Mouse (Mus musculus): ENCODE data around the gene Grip2. TPM values are rescaled to one million over a fixed set of nuclear protein-coding genes. Genes with fewer than 3 reads are reported as not detected.
A peak's percentile ranks its signal among the peaks of the same experiment; 100 is the strongest.

Gene Grip2
- polyA plus RNA-seq, 1 experiment from 2014 or later: 0.20 TPM

DNA sequence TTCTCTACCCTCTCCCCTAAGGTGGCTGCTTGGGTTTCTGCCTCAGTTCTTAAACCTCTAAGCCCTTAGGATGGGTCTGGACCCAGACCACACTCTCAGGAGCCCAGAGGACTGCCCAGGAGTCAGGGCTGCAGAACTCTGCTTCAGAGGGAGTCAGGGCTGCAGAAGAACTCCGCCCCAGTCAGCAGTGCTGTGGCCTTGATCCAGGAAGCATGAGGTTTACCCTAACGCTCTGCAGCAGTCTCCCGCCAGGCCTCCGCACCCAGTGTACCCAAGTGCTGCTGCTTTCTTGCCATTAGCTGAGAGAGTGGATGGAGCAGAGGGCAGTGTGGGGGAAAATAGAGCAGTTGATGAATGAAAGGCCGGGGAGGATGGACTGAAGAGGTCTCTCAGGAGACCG, 19.0 kb downstream of the Grip2 start:
- no peaks in the 10 kb centered on the region for H3K4me1 ChIP-seq (ENCODE audit: control insufficient read depth, insufficient read depth, low read length)
- H3K27ac ChIP-seq (ENCODE audit: low read depth, low read length): no peak overlapping the region
- no peak overlapping the region for H3K4me2 ChIP-seq (replicated peaks; ENCODE audit: low read depth, low read length)
- no peak overlapping the region for H3K9ac ChIP-seq (ENCODE audit: low read depth, low read length)
- peaks cover 26% of the 10 kb centered on the region for H3K27me3 ChIP-seq (ENCODE audit: control insufficient read depth, insufficient read depth, low read length)
- ATAC-seq (ENCODE audit: low FRiP score, low TSS enrichment): no peak
- 63% methylated on average over 6 of the region's 6 CpGs for WGBS
- no peaks in the 10 kb centered on the region for H3K9me3 ChIP-seq (ENCODE audit: control insufficient read depth, low read length)
- H3K4me3 ChIP-seq (ENCODE audit: low read length): no peak overlapping the region
- H3K36me3 ChIP-seq (ENCODE audit: control insufficient read depth, insufficient read depth, low read length): no peaks in the 10 kb centered on the region

DNA sequence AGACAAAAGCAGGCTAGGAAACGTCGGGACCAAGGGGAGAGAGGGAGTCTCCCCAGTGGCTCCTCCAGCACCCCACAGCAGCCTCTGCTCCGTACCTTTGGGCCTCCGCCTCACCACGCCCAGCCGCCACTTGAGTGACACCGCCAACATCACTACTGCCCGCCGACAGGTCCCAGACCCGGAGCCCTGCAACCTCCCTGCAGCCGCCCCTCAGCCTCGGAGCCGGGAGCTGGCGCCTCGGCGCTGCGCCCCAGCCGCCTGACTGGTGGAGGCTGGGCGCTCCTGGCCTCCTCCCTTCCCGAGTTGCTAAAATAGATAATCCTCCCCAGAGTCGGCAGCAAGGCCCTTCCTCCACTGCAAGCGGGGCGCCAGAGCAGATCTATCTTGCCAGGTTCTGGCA, 19.9 kb downstream of the Grip2 start:
- Histone ChIP-seq H3K9me3 (ENCODE audit: control insufficient read depth, low read length) (no peaks in the 10 kb centered on the region), H3K36me3 (ENCODE audit: control insufficient read depth, insufficient read depth, low read length) (no peaks in the 10 kb centered on the region), H3K4me2 (replicated peaks; ENCODE audit: low read depth, low read length) (peak overlapping the region; percentile 32), H3K9ac (ENCODE audit: low read depth, low read length) (no peak overlapping the region), H3K27ac (ENCODE audit: low read depth, low read length) (no peak overlapping the region), H3K4me1 (ENCODE audit: control insufficient read depth, insufficient read depth, low read length) (no peaks in the 10 kb centered on the region), H3K27me3 (ENCODE audit: control insufficient read depth, insufficient read depth, low read length) (peaks cover 26% of the 10 kb centered on the region), H3K4me3 (ENCODE audit: low read length) (peak overlapping the region; percentile 12; the same call in 1 of the 2 replicates)
- 5% methylated on average over 18 of the region's 23 CpGs for whole genome bisulfite sequencing
- no peak for ATAC-seq (ENCODE audit: low FRiP score, low TSS enrichment)

DNA sequence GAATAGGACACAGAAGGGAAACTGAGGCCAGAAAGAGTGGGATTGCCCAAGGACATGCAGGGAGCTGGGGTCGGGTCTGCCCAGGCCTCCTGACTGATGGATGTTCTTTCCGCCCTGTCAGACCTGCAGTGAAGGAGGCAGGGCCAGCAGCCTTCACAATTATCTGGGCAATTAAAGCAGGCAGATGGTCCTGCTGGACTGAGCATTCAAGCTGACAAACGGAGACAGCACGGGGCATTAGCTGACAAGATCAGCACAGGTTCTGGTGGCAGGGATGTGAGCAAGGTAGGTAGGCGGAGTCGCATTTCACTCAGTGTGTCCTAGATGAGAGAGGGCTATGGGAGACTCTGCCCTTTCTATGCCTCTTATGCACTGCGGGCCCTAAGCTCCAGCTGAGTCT, 22.9 kb downstream of the Grip2 start:
- H3K4me1 ChIP-seq (ENCODE audit: control insufficient read depth, insufficient read depth, low read length): 0 out of 2 replicates have a peak, but pooled peaks cover 3% of the 10 kb centered on the region
- ATAC-seq (ENCODE audit: low FRiP score, low TSS enrichment): no peak
- H3K9ac ChIP-seq (ENCODE audit: low read depth, low read length): no peak overlapping the region
- H3K27ac ChIP-seq (ENCODE audit: low read depth, low read length): no peak overlapping the region
- H3K36me3 ChIP-seq (ENCODE audit: control insufficient read depth, insufficient read depth, low read length): no peaks in the 10 kb centered on the region
- H3K9me3 ChIP-seq (ENCODE audit: control insufficient read depth, low read length): no peaks in the 10 kb centered on the region
- no peak overlapping the region for H3K4me2 ChIP-seq (replicated peaks; ENCODE audit: low read depth, low read length)
- 33% methylated on average over 7 of the region's 7 CpGs for WGBS
- H3K27me3 ChIP-seq (ENCODE audit: control insufficient read depth, insufficient read depth, low read length): peaks cover 26% of the 10 kb centered on the region
- no peak overlapping the region for H3K4me3 ChIP-seq (ENCODE audit: low read length)

DNA sequence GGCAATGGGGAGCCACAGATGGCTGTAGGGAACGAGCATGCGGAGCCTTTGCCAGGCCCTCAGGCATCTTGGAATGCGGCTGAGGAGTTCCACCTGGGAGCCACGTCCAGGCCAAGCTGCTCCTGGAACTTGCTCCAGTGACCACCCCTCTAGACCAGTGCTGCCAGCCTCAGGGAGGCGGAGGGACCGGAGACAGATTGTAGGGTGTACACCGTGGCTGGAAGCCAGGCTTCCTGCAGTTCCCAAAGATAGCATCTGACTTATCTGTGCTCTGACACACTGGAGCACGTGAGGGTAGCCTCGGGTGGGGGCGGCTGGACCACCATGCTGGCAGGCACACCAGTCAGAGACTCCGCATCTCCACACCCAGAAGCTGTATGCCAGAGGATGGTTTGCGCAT, 28.6 kb downstream of the Grip2 start:
- H3K9me3 ChIP-seq (ENCODE audit: control insufficient read depth, low read length): no peaks in the 10 kb centered on the region
- 73% methylated on average over 12 of the region's 12 CpGs for WGBS
- 0 out of 2 replicates have a peak, but pooled peaks cover 3% of the 10 kb centered on the region for H3K4me1 ChIP-seq (ENCODE audit: control insufficient read depth, insufficient read depth, low read length)
- H3K4me2 ChIP-seq (replicated peaks; ENCODE audit: low read depth, low read length): no peak overlapping the region
- ATAC-seq (ENCODE audit: low FRiP score, low TSS enrichment): no peak
- no peak overlapping the region for H3K27ac ChIP-seq (ENCODE audit: low read depth, low read length)
- H3K4me3 ChIP-seq (ENCODE audit: low read length): no peak overlapping the region
- H3K36me3 ChIP-seq (ENCODE audit: control insufficient read depth, insufficient read depth, low read length): no peaks in the 10 kb centered on the region
- no peak overlapping the region for H3K9ac ChIP-seq (ENCODE audit: low read depth, low read length)
- H3K27me3 ChIP-seq (ENCODE audit: control insufficient read depth, insufficient read depth, low read length): peaks cover 1% of the 10 kb centered on the region; the same call in 1 of the 2 replicates

GRCm38 (mm10) chr6:91796736-91797135, 30.3 kb downstream of the Grip2 start:
- Histone ChIP-seq H3K9me3 (ENCODE audit: control insufficient read depth, low read length) (no peaks in the 10 kb centered on the region), H3K27ac (ENCODE audit: low read depth, low read length) (no peak overlapping the region), H3K4me2 (replicated peaks; ENCODE audit: low read depth, low read length) (no peak overlapping the region), H3K36me3 (ENCODE audit: control insufficient read depth, insufficient read depth, low read length) (no peaks in the 10 kb centered on the region), H3K4me3 (ENCODE audit: low read length) (no peak overlapping the region), H3K4me1 (ENCODE audit: control insufficient read depth, insufficient read depth, low read length) (0 out of 2 replicates have a peak, but pooled peaks cover 3% of the 10 kb centered on the region), H3K27me3 (ENCODE audit: control insufficient read depth, insufficient read depth, low read length) (no peaks in the 10 kb centered on the region), H3K9ac (ENCODE audit: low read depth, low read length) (no peak overlapping the region)
- no peak for ATAC-seq (ENCODE audit: low FRiP score, low TSS enrichment)
- WGBS: 83% methylated on average over 4 of the region's 4 CpGs

DNA sequence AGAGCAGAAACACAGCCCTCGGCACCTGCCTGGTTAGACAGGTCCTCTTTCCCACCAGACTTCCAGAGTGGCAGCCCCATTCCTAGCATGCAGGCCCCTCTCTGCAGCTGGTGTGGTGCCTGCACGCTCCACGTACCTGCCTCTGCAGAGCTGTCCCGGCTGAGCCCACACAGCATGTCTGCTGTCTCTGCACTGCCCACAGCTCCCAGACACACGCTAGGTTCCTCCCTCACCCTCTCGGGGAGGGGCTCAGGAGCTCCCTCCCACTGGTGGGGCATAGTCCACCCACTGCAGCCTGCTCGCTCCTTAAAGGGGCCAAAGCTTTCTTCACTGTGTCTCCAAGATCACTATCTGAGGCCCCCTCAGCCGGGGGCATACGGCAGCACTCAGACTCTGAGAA, 31.0 kb downstream of the Grip2 start:
- Histone ChIP-seq H3K9ac (ENCODE audit: low read depth, low read length) (no peak overlapping the region), H3K36me3 (ENCODE audit: control insufficient read depth, insufficient read depth, low read length) (no peaks in the 10 kb centered on the region), H3K4me3 (ENCODE audit: low read length) (no peak overlapping the region), H3K27ac (ENCODE audit: low read depth, low read length) (no peak overlapping the region), H3K4me2 (replicated peaks; ENCODE audit: low read depth, low read length) (no peak overlapping the region), H3K4me1 (ENCODE audit: control insufficient read depth, insufficient read depth, low read length) (0 out of 2 replicates have a peak, but pooled peaks cover 3% of the 10 kb centered on the region), H3K27me3 (ENCODE audit: control insufficient read depth, insufficient read depth, low read length) (no peaks in the 10 kb centered on the region), H3K9me3 (ENCODE audit: control insufficient read depth, low read length) (no peaks in the 10 kb centered on the region)
- 36% methylated on average over 9 of the region's 9 CpGs for WGBS
- no peak for ATAC-seq (ENCODE audit: low FRiP score, low TSS enrichment)

GRCm38 (mm10) chr6:91795640-91796039, 31.4 kb downstream of the Grip2 start:
- Histone ChIP-seq H3K36me3 (ENCODE audit: control insufficient read depth, insufficient read depth, low read length) (no peaks in the 10 kb centered on the region), H3K9me3 (ENCODE audit: control insufficient read depth, low read length) (no peaks in the 10 kb centered on the region), H3K27ac (ENCODE audit: low read depth, low read length) (no peak overlapping the region), H3K4me1 (ENCODE audit: control insufficient read depth, insufficient read depth, low read length) (0 out of 2 replicates have a peak, but pooled peaks cover 3% of the 10 kb centered on the region), H3K27me3 (ENCODE audit: control insufficient read depth, insufficient read depth, low read length) (no peaks in the 10 kb centered on the region), H3K4me2 (replicated peaks; ENCODE audit: low read depth, low read length) (no peak overlapping the region), H3K4me3 (ENCODE audit: low read length) (no peak overlapping the region), H3K9ac (ENCODE audit: low read depth, low read length) (no peak overlapping the region)
- 0 out of 2 replicates have a peak, but pooled peaks have one; percentile 21 for ATAC-seq (ENCODE audit: low FRiP score, low TSS enrichment)
- WGBS: 61% methylated on average over 3 of the region's 3 CpGs

DNA sequence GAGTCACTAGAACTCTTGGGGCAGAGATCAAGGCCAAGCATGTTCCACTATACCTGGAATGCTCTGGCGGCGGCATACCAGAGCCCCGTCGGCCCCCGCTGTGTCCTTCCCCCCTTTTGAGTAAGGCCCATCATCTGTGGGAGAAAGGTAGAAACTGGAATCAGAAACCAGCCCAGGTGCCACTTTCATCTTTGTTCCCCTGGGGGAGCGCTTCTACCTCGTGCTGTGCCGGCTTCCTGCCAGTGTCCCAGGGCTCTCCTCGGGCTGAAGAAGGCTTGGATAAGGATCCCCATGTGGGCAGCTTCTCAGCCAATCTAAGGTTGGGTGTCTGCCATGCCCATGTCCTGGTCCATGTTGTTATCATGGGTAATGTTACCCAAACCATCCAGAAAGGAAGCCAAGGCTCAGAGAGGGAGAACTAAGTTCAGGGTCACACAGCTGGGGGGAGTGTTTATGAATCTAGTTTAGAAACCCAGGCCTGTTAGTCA, 38.7 kb downstream of the Grip2 start:
- Histone ChIP-seq H3K27ac (ENCODE audit: low read depth, low read length) (no peak overlapping the region), H3K4me3 (ENCODE audit: low read length) (no peak overlapping the region), H3K4me1 (ENCODE audit: control insufficient read depth, insufficient read depth, low read length) (no peaks in the 10 kb centered on the region), H3K4me2 (replicated peaks; ENCODE audit: low read depth, low read length) (no peak overlapping the region), H3K9ac (ENCODE audit: low read depth, low read length) (no peak overlapping the region), H3K9me3 (ENCODE audit: control insufficient read depth, low read length) (no peaks in the 10 kb centered on the region), H3K27me3 (ENCODE audit: control insufficient read depth, insufficient read depth, low read length) (no peaks in the 10 kb centered on the region), H3K36me3 (ENCODE audit: control insufficient read depth, insufficient read depth, low read length) (no peaks in the 10 kb centered on the region)
- 87% methylated on average over 9 of the region's 9 CpGs for WGBS
- no peak for ATAC-seq (ENCODE audit: low FRiP score, low TSS enrichment)

DNA sequence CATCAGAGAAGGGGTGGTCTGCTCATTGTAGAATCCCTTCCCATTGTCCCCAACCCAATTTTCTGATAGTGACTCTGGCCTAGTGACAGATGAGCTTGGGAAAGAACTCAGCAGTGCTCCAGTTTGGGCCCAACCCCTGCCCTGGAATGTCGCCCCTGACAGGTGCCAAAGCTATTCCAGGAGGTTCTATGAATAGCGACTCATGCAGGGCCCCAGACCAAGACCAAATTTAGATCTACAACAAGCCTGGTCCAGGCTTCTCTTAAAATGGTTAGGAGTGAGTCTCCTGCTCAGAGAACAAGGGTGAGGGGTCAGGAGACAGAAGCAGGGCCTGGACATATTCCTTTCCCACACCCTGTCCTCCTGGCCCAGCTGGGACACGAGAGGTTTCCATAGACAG, 42.0 kb downstream of the Grip2 start:
- 75% methylated on average over 3 of the region's 3 CpGs for WGBS
- Histone ChIP-seq H3K9ac (ENCODE audit: low read depth, low read length) (no peak overlapping the region), H3K4me1 (ENCODE audit: control insufficient read depth, insufficient read depth, low read length) (no peaks in the 10 kb centered on the region), H3K4me2 (replicated peaks; ENCODE audit: low read depth, low read length) (no peak overlapping the region), H3K36me3 (ENCODE audit: control insufficient read depth, insufficient read depth, low read length) (no peaks in the 10 kb centered on the region), H3K9me3 (ENCODE audit: control insufficient read depth, low read length) (no peaks in the 10 kb centered on the region), H3K4me3 (ENCODE audit: low read length) (no peak overlapping the region), H3K27me3 (ENCODE audit: control insufficient read depth, insufficient read depth, low read length) (no peaks in the 10 kb centered on the region), H3K27ac (ENCODE audit: low read depth, low read length) (no peak overlapping the region)
- no peak for ATAC-seq (ENCODE audit: low FRiP score, low TSS enrichment)

Data from kidney, embryonic 14.5 days (tissue).